Mouse (Mus musculus) cerebellum, adult 9-10 months (tissue): ENCODE results near the gene Sgcg.
A peak's percentile ranks its signal among the peaks of the same experiment; 100 is the strongest.

ENCODE experiments used
- DNase-seq: peaks from one replicate; pipeline ENCODE4 v3.0.0; 2022

The Sgcg gene

GRCm38 (mm10) chr14:61232016-61232568, 26.2 kb downstream of the Sgcg start:
- peak; percentile 64 for DNase-seq

GRCm38 (mm10) chr14:61230179-61230578, 28.1 kb downstream of the Sgcg start:
- DNase-seq, result no peak

- no peak for DNase-seq
These were observed 28.5 kb downstream of the Sgcg start for GRCm38 (mm10) chr14:61229763-61230162.

- no peak for DNase-seq
These were observed 32.1 kb downstream of the Sgcg start for GRCm38 (mm10) chr14:61226151-61226550.

- peak; percentile 9 for DNase-seq
These were observed 33.8 kb downstream of the Sgcg start for GRCm38 (mm10) chr14:61224387-61225077.

- no peak for DNase-seq
These were observed 34.5 kb downstream of the Sgcg start for GRCm38 (mm10) chr14:61223740-61224139.

- no peak for DNase-seq
These were observed 35.8 kb downstream of the Sgcg start for GRCm38 (mm10) chr14:61222506-61222905.

GRCm38 (mm10) chr14:61221166-61221565, 37.1 kb downstream of the Sgcg start:
- peak; percentile 38 for DNase-seq

GRCm38 (mm10) chr14:61211754-61212153, 46.5 kb downstream of the Sgcg start:
- DNase-seq, result no peak

GRCm38 (mm10) chr14:61210111-61210510, 48.2 kb downstream of the Sgcg start:
- DNase-seq, result no peak

- DNase-seq, result no peak
These were observed 63.9 kb downstream of the Sgcg start for GRCm38 (mm10) chr14:61194416-61194815.

GRCm38 (mm10) chr14:61192326-61192725, 66.0 kb downstream of the Sgcg start:
- DNase-seq, result no peak

GRCm38 (mm10) chr14:61191904-61192303, 66.4 kb downstream of the Sgcg start:
- no peak for DNase-seq

- no peak for DNase-seq
These were observed 85.1 kb downstream of the Sgcg start for GRCm38 (mm10) chr14:61173229-61173628.

- DNase-seq, result peak; percentile 100
These were observed 85.6 kb downstream of the Sgcg start for GRCm38 (mm10) chr14:61172548-61173158.

GRCm38 (mm10) chr14:61171261-61171970, 86.9 kb downstream of the Sgcg start:
- peak; percentile 44 for DNase-seq
